Mouse (Mus musculus) small intestine, adult 2 months (tissue): ENCODE data around the gene Gm26602.

Experiments used
- CTCF ChIP-seq: fragments of 200-500 bp; IDR thresholded peaks from 2 replicates; pipeline ENCODE4 v1.5.1; 2012; ENCODE audit warnings: low read depth, mild to moderate bottlenecking, control low read depth, inconsistent platforms, low read length, moderate library complexity, mixed read lengths; ENCODE audit not compliant: insufficient replicate concordance, insufficient read length; ENCODE audit errors: extremely low read depth
- POLR2A ChIP-seq: fragments of 200-500 bp; IDR thresholded peaks from 2 replicates; pipeline ENCODE4 v1.6.1; 2012; ENCODE audit warnings: low read depth, mild to moderate bottlenecking, control low read depth, inconsistent platforms, low read length, moderate library complexity

DNA sequence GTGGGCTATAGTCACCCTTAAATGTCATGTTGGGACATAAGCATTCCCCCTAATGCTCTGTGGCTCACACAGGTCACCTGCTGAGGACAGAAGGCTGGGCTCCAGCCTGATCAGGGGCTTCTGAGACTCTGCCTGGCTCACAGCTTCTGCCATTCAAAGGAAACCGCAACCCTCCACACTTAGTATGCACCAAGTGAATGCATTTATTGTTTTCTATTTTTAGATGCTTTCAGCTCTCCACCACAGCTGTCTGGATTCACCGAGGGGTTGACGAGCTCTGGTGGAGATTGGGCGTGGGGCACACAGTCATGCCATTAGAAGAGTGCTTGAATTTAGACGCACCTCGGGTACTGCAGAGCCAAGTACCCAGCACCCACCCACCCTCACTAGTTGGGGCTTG lies 37.3 kb upstream of the Gm26602 start:
- TF ChIP-seq POLR2A (no peak), CTCF (no peak)
